Mouse (Mus musculus) induced T-regulatory cell, adult 2 months (primary cell): ENCODE results near the gene Myh7b.
A peak's percentile ranks its signal among the peaks of the same experiment; 100 is the strongest.

Experiments used
- DNase-seq: peaks from one replicate; pipeline ENCODE4 v3.0.0-alpha.2; 2012; ENCODE audit warnings: low read depth

The Myh7b gene

GRCm38 (mm10) chr2:155610978-155611377 is at the start of gene Myh7b:
Myh7b (plus strand) TSS chr2:155611212.
- no peak for DNase-seq

GRCm38 (mm10) chr2:155562209-155562608 is 48.8 kb upstream of the Myh7b start:
- no peak for DNase-seq

GRCm38 (mm10) chr2:155562934-155563333 is 48.1 kb upstream of the Myh7b start:
- DNase-seq: no peak

GRCm38 (mm10) chr2:155567751-155568150 is 43.3 kb upstream of the Myh7b start:
- no peak for DNase-seq

GRCm38 (mm10) chr2:155569223-155569807 is 41.7 kb upstream of the Myh7b start:
- DNase-seq: no peak

GRCm38 (mm10) chr2:155573001-155573400 is 38.0 kb upstream of the Myh7b start:
- DNase-seq: no peak

- DNase-seq: no peak
These were observed 37.0 kb upstream of the Myh7b start for GRCm38 (mm10) chr2:155573996-155574395.

GRCm38 (mm10) chr2:155574700-155575099 is 36.3 kb upstream of the Myh7b start:
- DNase-seq: no peak

GRCm38 (mm10) chr2:155576656-155577055 is 34.4 kb upstream of the Myh7b start:
- DNase-seq: no peak

GRCm38 (mm10) chr2:155580331-155580730 is 30.7 kb upstream of the Myh7b start:
- no peak for DNase-seq

GRCm38 (mm10) chr2:155582384-155582995 is 28.5 kb upstream of the Myh7b start:
- DNase-seq: no peak

- DNase-seq: no peak
These were observed 28.0 kb upstream of the Myh7b start for GRCm38 (mm10) chr2:155582996-155583395.

GRCm38 (mm10) chr2:155583927-155584530 is 27.0 kb upstream of the Myh7b start:
- DNase-seq: peak; percentile 76

GRCm38 (mm10) chr2:155585082-155585481 is 25.9 kb upstream of the Myh7b start:
- no peak for DNase-seq

- DNase-seq: no peak
These were observed 25.5 kb upstream of the Myh7b start for GRCm38 (mm10) chr2:155585486-155585885.

GRCm38 (mm10) chr2:155588136-155588535 is 22.9 kb upstream of the Myh7b start:
- no peak for DNase-seq

- DNase-seq: no peak
These were observed 21.5 kb upstream of the Myh7b start for GRCm38 (mm10) chr2:155589521-155589920.

GRCm38 (mm10) chr2:155590876-155591275 is 20.1 kb upstream of the Myh7b start:
- no peak for DNase-seq

GRCm38 (mm10) chr2:155591676-155592075 is 19.3 kb upstream of the Myh7b start:
- DNase-seq: no peak

- DNase-seq: peak; percentile 94
These were observed 18.7 kb upstream of the Myh7b start, which contains the start of gene Gss for GRCm38 (mm10) chr2:155592137-155592853. Gss (minus strand) TSS chr2:155592810.

- no peak for DNase-seq
These were observed 18.1 kb upstream of the Myh7b start for GRCm38 (mm10) chr2:155592854-155593283.

- no peak for DNase-seq
These were observed 15.5 kb upstream of the Myh7b start for GRCm38 (mm10) chr2:155595516-155595915.

- DNase-seq: no peak
These were observed 7.3 kb upstream of the Myh7b start for GRCm38 (mm10) chr2:155603707-155604106.
